Mouse (Mus musculus): ENCODE measurements at regions not wholly inside any gene's neighbourhood (a gene's known extent, or its start where the extent isn't known, plus 50 kb on each side); places are given as distances from the start of the nearest gene placed in this dataset.

DNA sequence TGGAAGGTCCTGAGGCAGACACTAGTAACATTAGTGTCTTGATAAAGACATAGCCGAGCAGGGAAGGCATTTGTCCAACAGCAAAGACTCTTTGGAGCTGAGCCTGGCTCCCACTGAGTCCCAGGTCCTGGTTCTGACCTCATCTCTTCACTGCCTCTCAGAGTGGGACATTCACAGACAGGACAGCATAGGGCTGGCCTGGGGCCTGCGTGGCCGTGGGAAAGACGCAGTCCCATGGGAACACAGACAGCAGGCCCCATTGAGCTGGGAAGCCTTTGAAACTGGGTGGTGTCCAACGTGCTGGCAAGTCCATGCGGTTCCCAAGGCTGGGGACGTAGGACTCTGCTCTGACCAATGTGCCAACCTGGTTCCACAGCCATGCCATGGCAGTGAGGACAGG is 97.5 kb upstream of the 1700021F07Rik start:
- Histone ChIP-seq H3K79me2 (ENCODE audit: control insufficient read depth, insufficient read depth, low read length, poor library complexity) (no peaks in the 10 kb centered on the region), H3K9me3 (replicated peaks; ENCODE audit: insufficient read depth, low read length) (no peaks in the 10 kb centered on the region), H3K27ac (ENCODE audit: control insufficient read depth, low read depth, low read length) (no peak overlapping the region), H3K4me3 (ENCODE audit: control insufficient read depth in 1 of 2, insufficient read depth in 1 of 2, low read depth in 2 of 2, low read length in 2 of 2) (no peak overlapping the region), H3K27me3 (ENCODE audit: control insufficient read depth in 1 of 2, insufficient read depth in 2 of 2, low read length in 2 of 2) (no peaks in the 10 kb centered on the region), H3K4me1 (ENCODE audit: control insufficient read depth in 1 of 2, insufficient read depth in 2 of 2, low read length in 2 of 2) (no peaks in the 10 kb centered on the region), H3K36me3 (ENCODE audit: control insufficient read depth in 1 of 2, insufficient read depth in 2 of 2, low read length in 2 of 2) (no peaks in the 10 kb centered on the region), H3K9ac (ENCODE audit: control insufficient read depth, low read depth, low read length, poor library complexity, severe bottlenecking) (no peak overlapping the region)
- TF ChIP-seq GABPA (IDR thresholded peaks at IDR 0.05; ENCODE audit: low read depth, low read length) (no peak), MYB (IDR thresholded peaks at IDR 0.05; ENCODE audit: low read depth, low read length) (no peak), UBTF (IDR thresholded peaks at IDR 0.05; ENCODE audit: borderline replicate concordance, insufficient read depth, low read depth, low read length) (no peak), MAX (IDR thresholded peaks at IDR 0.05; ENCODE audit: low read length) (no peak), KAT2A (conservative IDR thresholded peaks at IDR 0.05; ENCODE audit: low read depth, low read length) (no peak), CTCF (IDR thresholded peaks at IDR 0.05 in 2 of 3, conservative IDR thresholded peaks at IDR 0.05 in 1 of 3; ENCODE audit: control insufficient read depth in 1 of 3, insufficient read depth in 1 of 3, low read depth in 2 of 3, low read length in 3 of 3, poor library complexity in 1 of 3, severe bottlenecking in 1 of 3) (no peak), MEF2A (IDR thresholded peaks at IDR 0.05; ENCODE audit: extremely low read depth, insufficient replicate concordance, low read depth, low read length, poor library complexity, severe bottlenecking) (no peak), TAL1 (IDR thresholded peaks at IDR 0.05; ENCODE audit: low read length) (no peak)
- no peak for DNase-seq (ENCODE audit: low read depth, low spot score)

DNA sequence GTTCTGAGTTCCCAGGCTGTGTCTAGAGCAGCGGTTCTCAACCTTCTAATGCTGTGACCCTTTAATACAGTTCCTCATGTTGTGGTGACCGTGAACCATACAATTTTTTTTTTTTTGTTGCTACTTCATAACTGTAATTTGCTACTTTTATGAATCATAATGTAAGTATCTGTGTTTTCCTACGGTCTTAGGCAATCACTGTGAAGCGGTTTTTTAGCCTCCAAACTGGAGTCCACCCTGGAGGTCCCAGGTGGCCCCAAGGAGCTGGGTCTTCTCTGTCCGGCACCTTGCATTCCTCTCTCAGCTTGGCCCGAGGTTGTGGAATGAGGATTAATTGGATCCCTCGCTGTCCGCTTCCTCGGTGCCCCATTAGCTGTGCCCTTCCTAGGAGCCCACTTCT is 96.6 kb upstream of the 1700021F07Rik start:
- no peak for TF ChIP-seq POLR2AphosphoS2 (IDR thresholded peaks at IDR 0.05; ENCODE audit: low read length)
- no peaks in the 10 kb centered on the region for H3K36me3 ChIP-seq (ENCODE audit: control insufficient read depth in 1 of 2, insufficient read depth in 2 of 2, low read length in 2 of 2)
- no peaks in the 10 kb centered on the region for H3K9me3 ChIP-seq (replicated peaks; ENCODE audit: insufficient read depth, low read length)
- H3K9ac ChIP-seq (ENCODE audit: control insufficient read depth, low read depth, low read length, poor library complexity, severe bottlenecking), result no peak overlapping the region
- no peaks in the 10 kb centered on the region for H3K27me3 ChIP-seq (ENCODE audit: control insufficient read depth in 1 of 2, insufficient read depth in 2 of 2, low read length in 2 of 2)
- DNase-seq (ENCODE audit: low read depth, low spot score), result no peak
- H3K27ac ChIP-seq (ENCODE audit: control insufficient read depth, low read depth, low read length), result no peak overlapping the region
- H3K4me1 ChIP-seq (ENCODE audit: control insufficient read depth in 1 of 2, insufficient read depth in 2 of 2, low read length in 2 of 2), result no peaks in the 10 kb centered on the region
- no peaks in the 10 kb centered on the region for H3K79me2 ChIP-seq (ENCODE audit: control insufficient read depth, insufficient read depth, low read length, poor library complexity)
- H3K4me3 ChIP-seq (ENCODE audit: control insufficient read depth in 1 of 2, insufficient read depth in 1 of 2, low read depth in 2 of 2, low read length in 2 of 2), result no peak overlapping the region

DNA sequence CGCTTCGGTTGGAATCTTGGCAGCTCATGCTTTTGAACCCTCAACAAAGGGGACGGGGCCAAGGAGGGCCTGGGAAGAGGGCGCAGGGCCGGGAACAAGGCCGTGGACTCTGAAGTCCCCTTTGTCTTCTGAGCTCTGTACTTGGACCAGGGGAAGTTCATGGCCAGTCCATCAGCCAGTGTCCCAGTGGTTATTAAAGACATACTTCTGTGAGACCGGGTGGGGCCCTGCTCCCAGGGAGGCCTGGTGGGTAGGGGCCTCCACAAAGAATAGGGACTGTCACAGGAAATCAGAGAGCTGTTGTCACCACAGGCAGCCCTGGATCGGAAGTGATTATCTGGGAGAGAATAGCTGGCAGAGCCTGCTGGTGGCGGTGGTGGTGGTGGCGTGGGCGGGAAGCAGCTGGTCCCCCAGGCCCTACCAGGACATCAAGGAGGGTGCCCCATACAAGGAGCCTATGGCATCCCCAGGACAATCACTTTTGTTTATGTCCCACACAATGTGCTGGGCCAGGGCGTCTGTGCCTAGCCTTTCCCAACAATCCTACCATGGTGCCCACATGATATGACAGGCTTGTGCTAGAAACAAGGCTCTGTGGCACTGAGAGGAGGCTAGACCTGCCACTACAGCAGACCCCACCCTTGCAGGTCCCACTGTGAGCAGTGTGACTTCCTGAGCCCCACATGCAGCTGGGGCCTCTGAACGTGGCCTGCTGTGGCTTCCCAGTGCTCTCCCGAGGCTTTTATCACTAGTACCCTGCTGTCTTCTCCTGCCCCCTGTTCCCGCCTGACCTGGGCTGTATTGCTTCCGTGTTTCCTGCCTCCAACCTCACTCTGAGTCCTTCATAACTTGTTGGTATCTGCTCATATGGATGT is 96.0 kb upstream of the 1700021F07Rik start:
- H3K9me3 ChIP-seq (replicated peaks; ENCODE audit: insufficient read depth, low read length), result no peaks in the 10 kb centered on the region
- DNase-seq (ENCODE audit: low read depth, low spot score), result no peak
- no peak overlapping the region for H3K9ac ChIP-seq (ENCODE audit: control insufficient read depth, low read depth, low read length, poor library complexity, severe bottlenecking)
- no peaks in the 10 kb centered on the region for H3K4me1 ChIP-seq (ENCODE audit: control insufficient read depth in 1 of 2, insufficient read depth in 2 of 2, low read length in 2 of 2)
- no peaks in the 10 kb centered on the region for H3K36me3 ChIP-seq (ENCODE audit: control insufficient read depth in 1 of 2, insufficient read depth in 2 of 2, low read length in 2 of 2)
- TF ChIP-seq MXI1 (IDR thresholded peaks at IDR 0.05; ENCODE audit: low read depth, low read length), result no peak
- H3K27ac ChIP-seq (ENCODE audit: control insufficient read depth, low read depth, low read length), result no peak overlapping the region
- no peaks in the 10 kb centered on the region for H3K79me2 ChIP-seq (ENCODE audit: control insufficient read depth, insufficient read depth, low read length, poor library complexity)
- no peak overlapping the region for H3K4me3 ChIP-seq (ENCODE audit: control insufficient read depth in 1 of 2, insufficient read depth in 1 of 2, low read depth in 2 of 2, low read length in 2 of 2)
- no peaks in the 10 kb centered on the region for H3K27me3 ChIP-seq (ENCODE audit: control insufficient read depth in 1 of 2, insufficient read depth in 2 of 2, low read length in 2 of 2)
